Mouse (Mus musculus): ENCODE measurements around the gene Ahctf1. TPM values are rescaled to one million over a fixed set of nuclear protein-coding genes. Genes with fewer than 3 reads are reported as not detected.
A peak's percentile ranks its signal among the peaks of the same experiment; 100 is the strongest.
"Not testable (repeated sequence)": the region's sequence is repeated elsewhere in the genome, so short reads cannot be mapped to it uniquely, and the experiment has no call there.

Ahctf1 gene
- total RNA-seq (2021), result 10 to 100 TPM; 39.9 to 55.1 TPM

GRCm38 (mm10) chr1:179803513-179804139 lies at the start of gene Ahctf1:
Ahctf1 (minus strand) TSS chr1:179803680.
- DNase-seq, result peak; percentile 97 to 98

- DNase-seq, result peak; percentile 77 to 82
Observed at GRCm38 (mm10) chr1:179847759-179848389, 44.4 kb upstream of the Ahctf1 start.

GRCm38 (mm10) chr1:179847173-179847572 lies 43.7 kb upstream of the Ahctf1 start:
- no peak for DNase-seq

DNA sequence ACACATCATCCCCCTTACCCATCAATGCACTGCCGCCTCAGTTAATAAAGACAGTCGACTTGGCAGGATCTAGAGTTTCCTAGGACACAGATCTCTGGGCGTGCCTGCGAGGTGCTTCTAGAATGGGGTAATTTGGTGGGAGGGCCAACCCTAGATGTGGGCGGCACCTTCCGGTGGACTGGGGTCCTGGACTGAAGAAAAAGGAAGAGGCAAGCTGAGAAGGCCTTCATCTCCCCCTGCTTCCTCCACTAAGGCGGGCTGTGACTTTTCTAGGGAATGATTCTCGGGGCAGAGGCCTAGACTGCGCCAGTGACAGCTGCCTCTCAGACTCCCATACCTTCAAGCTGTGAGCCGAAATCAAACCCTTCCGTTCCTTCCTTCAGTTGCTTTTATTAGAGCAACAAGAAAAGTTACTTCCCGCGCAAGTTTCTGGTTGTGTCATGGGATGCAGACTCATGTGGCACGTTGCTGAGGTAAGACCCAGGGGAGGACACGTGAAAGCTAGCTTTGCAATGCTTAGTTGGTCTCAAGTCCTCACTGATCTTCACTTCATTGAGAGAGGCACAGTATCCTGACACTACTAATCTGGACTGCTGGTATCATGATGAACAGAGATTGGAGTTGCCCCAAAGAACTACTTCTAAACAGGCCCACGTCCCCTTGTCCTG lies 42.5 kb upstream of the Ahctf1 start:
- DNase-seq, result no peak

DNA sequence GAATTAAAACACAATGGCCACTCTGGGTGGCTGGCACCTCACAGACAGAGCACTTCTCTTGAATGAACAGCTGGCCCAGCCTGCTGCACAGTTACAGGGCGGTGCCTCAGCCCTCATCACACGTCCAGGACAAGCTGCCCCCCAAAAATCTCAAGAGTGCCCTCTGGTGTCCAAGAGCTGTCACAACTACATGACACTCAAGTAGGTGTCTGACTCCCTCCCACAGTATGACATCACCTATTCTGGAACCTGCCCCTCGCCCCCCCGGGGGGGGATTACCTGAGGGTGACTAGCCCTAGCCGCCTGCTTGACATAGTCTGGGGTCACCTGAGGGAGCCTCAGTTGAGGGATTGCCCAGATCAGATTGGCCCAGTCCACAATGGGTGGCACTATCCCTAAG lies 41.4 kb upstream of the Ahctf1 start:
- DNase-seq, result peak; percentile 39 to 43

- DNase-seq, result no peak
Observed at GRCm38 (mm10) chr1:179843981-179844380, 40.5 kb upstream of the Ahctf1 start.

DNA sequence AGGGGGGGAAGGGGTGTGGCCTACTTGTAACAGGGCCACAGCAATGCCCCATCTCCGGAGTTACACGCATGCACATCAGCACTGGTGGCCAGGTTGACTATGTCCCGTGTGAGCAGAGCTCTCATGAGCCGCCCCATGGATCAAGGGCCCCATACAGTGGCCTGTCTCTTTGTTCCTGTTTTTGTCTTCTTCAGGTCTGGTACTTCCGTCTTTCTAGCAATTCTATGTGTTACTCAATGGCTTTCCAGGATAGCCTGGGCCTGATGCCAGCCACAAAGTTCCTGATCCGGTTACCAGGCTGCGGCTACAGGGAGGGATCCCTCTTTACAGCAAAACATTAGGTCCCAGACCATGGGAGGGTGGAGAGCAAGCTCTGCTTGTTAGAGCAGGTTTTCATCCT lies 39.1 kb upstream of the Ahctf1 start:
- no peak for DNase-seq

DNA sequence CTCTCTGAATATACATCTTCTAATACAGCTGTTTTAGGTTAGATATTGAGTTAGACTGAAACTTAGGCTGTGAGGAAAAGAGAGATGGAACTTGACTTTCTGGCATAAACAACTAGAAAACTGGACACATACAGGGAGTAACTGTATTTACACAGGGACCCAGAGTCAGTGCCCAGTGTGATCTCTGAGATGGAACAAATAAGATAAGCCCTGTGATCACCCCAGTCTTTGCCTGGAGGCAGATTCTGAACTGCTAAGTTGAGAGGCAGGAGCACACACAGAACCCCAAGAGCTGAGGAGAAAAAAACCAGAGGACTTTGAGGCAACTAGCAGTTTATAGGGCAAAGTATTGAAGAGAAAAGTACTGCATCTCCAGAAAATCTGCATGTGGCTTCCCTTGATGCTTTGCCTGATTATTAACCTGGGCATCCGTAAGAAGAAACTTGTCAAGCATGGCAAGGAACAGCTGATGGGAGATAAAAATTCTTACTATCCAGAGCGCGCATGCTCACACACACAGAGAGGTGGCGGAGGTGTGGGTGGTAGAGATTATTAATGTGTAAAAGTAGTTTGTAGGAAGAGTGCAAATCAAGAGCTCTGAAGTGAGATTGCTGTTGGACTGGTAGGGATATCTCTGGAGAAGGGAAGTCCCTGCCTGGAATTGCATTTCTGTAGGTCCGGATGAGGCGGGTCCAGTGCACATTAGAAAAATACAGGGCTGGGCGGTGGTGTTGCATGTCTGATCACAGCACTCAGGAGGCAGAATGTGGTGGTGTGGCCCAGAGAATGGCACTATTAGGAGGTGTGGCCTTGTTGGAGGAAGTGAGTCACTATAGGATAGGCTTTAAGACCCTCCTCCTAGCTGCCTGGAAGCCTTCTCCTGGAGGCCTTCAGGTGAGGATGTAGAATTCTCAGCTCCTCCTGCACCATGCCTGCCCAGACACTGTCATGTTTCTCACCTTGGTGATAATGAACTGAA lies 33.2 kb upstream of the Ahctf1 start:
- DNase-seq, result no peak

DNA sequence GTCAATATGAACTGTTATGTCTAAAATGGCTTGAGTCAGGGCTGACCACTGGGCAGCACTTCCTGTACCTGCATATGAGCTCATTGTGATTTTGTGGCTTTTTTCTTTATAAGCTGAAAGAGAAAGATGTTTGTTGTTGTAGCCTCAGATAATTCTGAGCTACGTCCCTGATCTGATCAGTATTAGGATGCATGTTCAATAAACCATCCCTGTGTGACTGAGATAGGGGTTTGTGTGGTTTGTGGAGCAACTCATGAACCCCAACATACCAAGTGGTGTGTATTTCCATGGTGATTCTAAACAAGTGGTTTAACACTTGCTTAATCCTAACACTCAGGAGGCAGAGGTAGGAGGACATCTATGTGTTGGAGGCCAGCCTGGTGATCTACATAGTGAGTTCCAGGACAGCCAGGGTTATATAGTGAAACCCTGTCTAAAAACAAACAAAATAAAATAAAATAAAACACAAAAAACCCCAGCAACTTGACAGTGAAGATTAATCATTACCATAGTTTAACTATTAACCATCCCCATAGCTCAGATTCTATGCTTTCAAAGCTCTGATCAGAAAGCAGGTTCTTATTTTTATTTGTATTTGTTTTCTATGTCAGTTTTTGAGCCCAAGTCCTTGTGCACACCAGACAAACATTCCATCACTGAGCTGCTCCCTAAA lies 32.4 kb upstream of the Ahctf1 start:
- no peak for DNase-seq

GRCm38 (mm10) chr1:179833596-179833995 lies 30.1 kb upstream of the Ahctf1 start:
- no peak for DNase-seq

- no peak for DNase-seq
Observed at GRCm38 (mm10) chr1:179832710-179833240, 29.3 kb upstream of the Ahctf1 start.

GRCm38 (mm10) chr1:179828900-179829299 lies 25.4 kb upstream of the Ahctf1 start:
- DNase-seq, result no peak

DNA sequence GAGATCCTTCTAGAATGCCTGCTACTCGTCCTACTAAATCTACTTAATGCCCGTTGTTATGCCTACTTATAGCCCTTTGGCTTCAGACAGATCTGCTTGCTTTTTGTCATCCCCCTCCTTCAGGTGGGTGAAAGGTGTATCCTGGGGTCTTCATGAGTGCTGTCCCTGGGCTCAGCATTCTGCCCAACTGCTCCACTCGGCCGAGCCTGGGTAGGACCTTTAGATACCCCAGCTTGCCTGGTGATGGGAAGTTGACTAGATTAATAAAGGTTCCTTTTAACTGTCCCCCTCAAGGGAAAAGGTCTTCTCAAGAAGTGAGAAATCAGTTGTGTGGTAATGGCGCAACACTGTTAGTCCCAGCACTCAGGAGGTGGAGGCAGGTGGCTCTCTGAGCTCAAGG lies 24.6 kb upstream of the Ahctf1 start:
- DNase-seq, result no peak

DNA sequence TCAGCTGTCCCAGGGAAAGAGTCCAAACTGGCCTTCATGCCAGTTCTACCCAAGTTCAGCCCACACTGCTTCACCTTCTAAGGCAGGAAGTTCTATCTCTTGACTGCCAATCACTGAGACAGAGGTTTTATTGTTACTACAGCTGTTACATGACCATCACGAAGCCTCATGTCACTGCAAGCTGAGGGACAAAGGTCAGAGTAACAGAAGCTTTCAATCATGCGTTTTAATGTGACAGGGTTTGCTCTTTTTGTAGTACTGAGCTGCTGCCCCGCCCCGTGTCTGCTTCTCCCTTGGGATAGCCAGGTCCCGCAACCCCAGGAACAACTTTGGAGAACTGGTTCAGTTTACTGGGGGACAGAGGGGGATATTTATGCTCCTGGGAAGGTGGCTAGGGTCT lies 21.1 kb upstream of the Ahctf1 start:
- no peak for DNase-seq

- not testable (repeated sequence) for DNase-seq
Observed at GRCm38 (mm10) chr1:179818490-179819278, 15.2 kb upstream of the Ahctf1 start.

DNA sequence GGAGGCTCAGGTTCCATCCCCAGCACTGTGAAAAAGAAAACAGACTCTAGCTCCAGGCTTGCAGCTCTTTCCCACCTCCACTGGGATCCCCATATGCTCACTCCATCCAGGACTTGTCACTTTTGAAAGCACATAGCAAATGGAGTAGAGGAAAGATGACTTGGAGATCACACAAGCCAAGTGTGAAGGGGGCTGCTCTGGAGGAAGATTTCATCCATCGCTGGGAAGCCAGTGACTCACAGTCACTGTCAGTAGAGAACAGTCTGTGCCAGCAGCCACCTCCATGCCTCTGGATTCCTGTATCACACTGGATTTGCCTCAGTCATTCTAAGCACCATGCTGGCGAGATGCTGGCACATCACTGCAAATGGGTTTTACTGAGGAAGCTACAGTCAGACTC lies 11.1 kb upstream of the Ahctf1 start:
- DNase-seq, result no peak

GRCm38 (mm10) chr1:179813385-179813784 lies 9.9 kb upstream of the Ahctf1 start:
- no peak for DNase-seq

- DNase-seq, result no peak
Observed at GRCm38 (mm10) chr1:179808300-179808699, 4.8 kb upstream of the Ahctf1 start.

DNA sequence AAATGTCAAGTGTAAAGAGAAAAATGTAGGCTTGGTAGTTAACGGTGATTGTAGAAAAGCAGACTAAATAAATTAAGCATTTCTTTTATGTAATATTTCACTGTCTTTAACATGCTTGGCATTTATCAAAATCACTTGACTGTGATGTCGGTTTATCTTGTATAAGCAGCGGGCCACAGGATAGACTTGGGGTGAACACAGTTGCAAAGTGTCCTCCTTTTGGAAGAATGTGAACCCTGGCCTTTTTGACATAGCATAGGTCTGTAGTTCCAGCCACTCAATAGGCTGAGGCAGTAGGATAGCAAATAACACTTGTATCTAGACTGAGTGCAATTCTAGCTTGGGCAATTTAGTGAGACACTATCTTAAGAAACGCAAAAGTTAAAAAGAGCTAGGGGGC lies 4.0 kb upstream of the Ahctf1 start:
- DNase-seq, result no peak

GRCm38 (mm10) chr1:179805751-179806150 lies 2.3 kb upstream of the Ahctf1 start:
- no peak for DNase-seq

Measured in layer of hippocampus, postnatal 36 days (tissue).